Comparison of ENCODE assay signal across 8 mouse cellular contexts in the genomic region with DNA sequence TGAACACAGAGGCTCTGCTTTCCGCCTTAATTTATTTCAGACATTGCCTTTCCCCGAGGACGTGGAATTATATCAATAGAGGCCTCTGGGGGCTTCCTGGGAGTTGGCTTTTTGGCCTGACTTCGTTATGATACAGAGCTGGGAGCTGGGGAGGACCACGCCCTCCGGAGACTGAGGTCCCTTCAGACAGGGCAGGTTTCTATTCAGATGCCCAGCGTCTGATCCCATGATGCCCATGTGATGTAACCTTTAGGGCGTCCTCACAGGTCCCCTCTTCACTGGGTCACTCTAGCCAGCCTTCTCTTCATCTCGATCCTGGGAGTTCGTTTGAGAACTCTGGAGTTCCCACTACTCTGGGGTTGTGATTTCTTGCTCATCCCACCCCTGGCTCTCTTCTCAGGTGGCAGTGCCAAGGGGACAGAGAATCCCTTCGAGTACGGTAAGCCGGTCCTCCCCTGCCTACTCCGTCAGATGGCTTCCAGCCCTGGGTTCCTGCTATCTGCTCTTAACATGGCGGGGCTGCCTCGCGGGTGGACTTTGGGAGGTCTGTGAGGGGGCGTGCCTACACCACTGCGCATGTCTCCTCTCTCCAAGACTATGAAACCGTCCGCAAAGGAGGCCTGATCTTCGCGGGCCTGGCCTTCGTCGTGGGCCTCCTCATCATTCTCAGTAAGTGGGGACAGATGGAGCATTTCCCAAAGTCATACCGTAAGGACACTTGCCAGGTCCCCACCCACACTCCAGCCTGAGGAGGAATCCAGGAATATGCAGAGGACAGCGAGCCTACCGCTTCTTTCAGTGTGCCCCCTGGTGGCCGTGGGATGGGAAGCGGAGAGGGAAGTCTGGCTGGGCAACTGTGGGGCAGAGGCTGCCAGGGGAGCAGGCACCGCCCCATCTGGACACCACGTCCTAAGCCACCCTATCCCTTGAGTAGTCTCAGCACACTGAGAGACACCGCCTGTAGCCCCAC. TPM values are rescaled to one million over a fixed set of nuclear protein-coding genes. Genes with fewer than 3 reads are reported as not detected.
DNase-seq lines count a peak whose midpoint lies in the region; ATAC-seq and TF ChIP-seq lines count a peak whose summit lies in the region.

No protein-coding gene starts in this region.

- H3K4me1 ChIP-seq in embryonic facial prominence, embryonic 13.5 days: peaks cover 13% of the 10 kb centered on the region; the same call in 1 of the 2 replicates
- no peaks in the 10 kb centered on the region for H3K4me1 ChIP-seq in midbrain, postnatal 0 days (ENCODE audit: insufficient read depth, low read length)

- peak overlapping the region; percentile 58; the same call in 1 of the 2 replicates for H3K9ac ChIP-seq in embryonic facial prominence, embryonic 13.5 days
- H3K9ac ChIP-seq in midbrain, postnatal 0 days (replicated peaks; ENCODE audit: low read length, poor library complexity, severe bottlenecking): 0 out of 2 replicates have a peak overlapping the region, but pooled peaks have one; percentile 25

- H3K36me3 ChIP-seq in embryonic facial prominence, embryonic 13.5 days: no peaks in the 10 kb centered on the region
- no peaks in the 10 kb centered on the region for H3K36me3 ChIP-seq in midbrain, postnatal 0 days (ENCODE audit: insufficient read depth, low read length)

- H3K27ac ChIP-seq in embryonic facial prominence, embryonic 13.5 days: no peak overlapping the region
- no peak overlapping the region for H3K27ac ChIP-seq in midbrain, postnatal 0 days (ENCODE audit: low read depth, low read length)

- peak overlapping the region; percentile 35 for H3K4me3 ChIP-seq in embryonic facial prominence, embryonic 13.5 days
- peak overlapping the region; percentile 22 for H3K4me3 ChIP-seq in midbrain, postnatal 0 days (ENCODE audit: low read depth, low read length)

- DNase-seq in CD4-positive, CD25-positive, alpha-beta regulatory T cell, adult 2 months (ENCODE audit: low read depth, low spot score): peak; percentile 70
- peak; percentile 50 to 66 for DNase-seq in heart, adult 9 months (ENCODE audit: low spot score in 2 of 2)
- peak; percentile 91 for DNase-seq in kidney, adult 9 months
- peak; percentile 58 for DNase-seq in liver
- DNase-seq in midbrain, postnatal 0 days (ENCODE audit: low spot score): peak; percentile 81
- DNase-seq in spleen, postnatal 4 days (ENCODE audit: low spot score in 2 of 2): peak; percentile 48 to 82

- ATAC-seq in CD4-positive, CD25-positive, alpha-beta regulatory T cell, adult 4 months: no peak
- no peak for ATAC-seq in embryonic facial prominence, embryonic 13.5 days (ENCODE audit: insufficient number of reproducible peaks, insufficient read depth, low FRiP score, low TSS enrichment, low read depth)
- ATAC-seq in midbrain, postnatal 0 days (ENCODE audit: low FRiP score): peak; percentile 59

- H3K27me3 ChIP-seq in embryonic facial prominence, embryonic 13.5 days: peaks cover 17% of the 10 kb centered on the region
- H3K27me3 ChIP-seq in midbrain, postnatal 0 days (ENCODE audit: insufficient read depth, low read length): no peaks in the 10 kb centered on the region

- no peaks in the 10 kb centered on the region for H3K9me3 ChIP-seq in embryonic facial prominence, embryonic 13.5 days
- no peaks in the 10 kb centered on the region for H3K9me3 ChIP-seq in midbrain, postnatal 0 days (ENCODE audit: low read length)

- peak; percentile 95 for TF ChIP-seq CTCF in midbrain, postnatal 0 days (IDR thresholded peaks at IDR 0.05)

- H3K4me2 ChIP-seq in embryonic facial prominence, embryonic 13.5 days: peak overlapping the region; percentile 59
- H3K4me2 ChIP-seq in midbrain, postnatal 0 days (ENCODE audit: low read depth, low read length, poor library complexity, severe bottlenecking): peak overlapping the region; percentile 37

- 33% methylated on average over 33 of the region's 33 CpGs for WGBS in embryonic facial prominence, embryonic 13.5 days
- 41% methylated on average over 33 of the region's 33 CpGs for WGBS in midbrain, postnatal 0 days

RNA-seq across cellular contexts. Expression of gene Fxyd2, which starts 8.5 kb away (rescaled TPM):
- polyA plus RNA-seq in CD4-positive, CD25-positive, alpha-beta regulatory T cell, adult 4 months (2017; shearing (Covaris generic)): not detected
- polyA plus RNA-seq in embryonic facial prominence, embryonic 13.5 days (2015; fragmentation: Nextera tagmentation; extraction: Ambion mirVana): 7.6 and 9.3 TPM in 2 replicates
- total RNA-seq in midbrain, postnatal 0 days (2014; rRNA removed): 36.9 and 40.8 TPM in 2 replicates
- polyA plus RNA-seq in midbrain, postnatal 0 days (2015; fragmentation: Nextera tagmentation; extraction: Ambion mirVana): 21.0 and 27.4 TPM in 2 replicates

RNA-seq across cellular contexts. Expression of gene Dscaml1, which starts 18.4 kb away (rescaled TPM):
- polyA plus RNA-seq in CD4-positive, CD25-positive, alpha-beta regulatory T cell, adult 4 months (2017; shearing (Covaris generic)): not detected
- 0.50 and 0.97 TPM in 2 replicates for polyA plus RNA-seq in embryonic facial prominence, embryonic 13.5 days (2015; fragmentation: Nextera tagmentation; extraction: Ambion mirVana)
- 39.1 and 42.1 TPM in 2 replicates for total RNA-seq in midbrain, postnatal 0 days (2014; rRNA removed)
- 14.4 and 14.6 TPM in 2 replicates for polyA plus RNA-seq in midbrain, postnatal 0 days (2015; fragmentation: Nextera tagmentation; extraction: Ambion mirVana)

RNA-seq across cellular contexts. Expression of gene Fxyd6, which starts 38.0 kb away (rescaled TPM):
- not detected for polyA plus RNA-seq in CD4-positive, CD25-positive, alpha-beta regulatory T cell, adult 4 months (2017; shearing (Covaris generic))
- polyA plus RNA-seq in embryonic facial prominence, embryonic 13.5 days (2015; fragmentation: Nextera tagmentation; extraction: Ambion mirVana): 79.3 and 89.1 TPM in 2 replicates
- 482 and 524 TPM in 2 replicates for total RNA-seq in midbrain, postnatal 0 days (2014; rRNA removed)
- polyA plus RNA-seq in midbrain, postnatal 0 days (2015; fragmentation: Nextera tagmentation; extraction: Ambion mirVana): 944 and 984 TPM in 2 replicates

Comparison
In these comparisons a context has a peak if more than half of its experiments do, and no peak if none do; other contexts are left out.
1. RNA of gene Fxyd6, which starts 38.0 kb away (polyA plus RNA-seq): 944 to 984 TPM in midbrain, postnatal 0 days and 79.3 to 89.1 TPM in embryonic facial prominence, embryonic 13.5 days; not detected in CD4-positive, CD25-positive, alpha-beta regulatory T cell, adult 4 months; every median in the first group is over 10 times any median in the second.
2. Peak in every context shown above with its lines, with median percentiles within 50 percentile points of each other: DNase-seq.